Mouse (Mus musculus) MEL (cell line): Measurements from ENCODE around the gene Hdac11.

Source experiments
- EP300 ChIP-seq, 2 experiments: IDR thresholded peaks; 2 replicates each; pipeline ENCODE4 v1.6.1; 2011; ENCODE audit warnings: improper control_type of control experiment in 2 of 2, low read length in 2 of 2, low read depth in 1 of 2, mild to moderate bottlenecking in 1 of 2
- GATA1 ChIP-seq: IDR thresholded peaks from 2 replicates; pipeline ENCODE4 v1.6.1; 2011; ENCODE audit warnings: low read depth, low read length, improper control_type of control experiment
- MYB ChIP-seq: IDR thresholded peaks from 2 replicates; pipeline ENCODE4 v1.6.1; 2011; ENCODE audit warnings: mild to moderate bottlenecking, low read depth, low read length, improper control_type of control experiment

GRCm38 (mm10) chr6:91164584-91164983 lies 8.1 kb downstream of the Hdac11 start:
- no peak for TF ChIP-seq GATA1
- TF ChIP-seq EP300 (IDR thresholded peaks at IDR 0.05; ENCODE audit: low read depth in 1 of 2, low read length in 2 of 2), result no peak
- TF ChIP-seq MYB, result no peak
